Mouse (Mus musculus) liver, adult 2 months (tissue): ENCODE measurements around the gene Gm10188.

Experiments used
- CTCF ChIP-seq: fragments of 200-500 bp; IDR thresholded peaks from 2 replicates; pipeline ENCODE4 v1.5.1; 2011; ENCODE audit warnings: low read depth, low read length, control low read depth
- POLR2A ChIP-seq: fragments of 200-500 bp; IDR thresholded peaks from 2 replicates; pipeline ENCODE4 v1.6.1; 2011; ENCODE audit warnings: low read length, control low read depth; ENCODE audit not compliant: insufficient read depth; ENCODE audit errors: extremely low read depth

- TF ChIP-seq POLR2A = no peak
- no peak for TF ChIP-seq CTCF
Measured at GRCm38 (mm10) chr1:132229667-132230066, at the start of gene Gm10188.
